ENCODE assay signal across 8 mouse cellular contexts in the genomic region with DNA sequence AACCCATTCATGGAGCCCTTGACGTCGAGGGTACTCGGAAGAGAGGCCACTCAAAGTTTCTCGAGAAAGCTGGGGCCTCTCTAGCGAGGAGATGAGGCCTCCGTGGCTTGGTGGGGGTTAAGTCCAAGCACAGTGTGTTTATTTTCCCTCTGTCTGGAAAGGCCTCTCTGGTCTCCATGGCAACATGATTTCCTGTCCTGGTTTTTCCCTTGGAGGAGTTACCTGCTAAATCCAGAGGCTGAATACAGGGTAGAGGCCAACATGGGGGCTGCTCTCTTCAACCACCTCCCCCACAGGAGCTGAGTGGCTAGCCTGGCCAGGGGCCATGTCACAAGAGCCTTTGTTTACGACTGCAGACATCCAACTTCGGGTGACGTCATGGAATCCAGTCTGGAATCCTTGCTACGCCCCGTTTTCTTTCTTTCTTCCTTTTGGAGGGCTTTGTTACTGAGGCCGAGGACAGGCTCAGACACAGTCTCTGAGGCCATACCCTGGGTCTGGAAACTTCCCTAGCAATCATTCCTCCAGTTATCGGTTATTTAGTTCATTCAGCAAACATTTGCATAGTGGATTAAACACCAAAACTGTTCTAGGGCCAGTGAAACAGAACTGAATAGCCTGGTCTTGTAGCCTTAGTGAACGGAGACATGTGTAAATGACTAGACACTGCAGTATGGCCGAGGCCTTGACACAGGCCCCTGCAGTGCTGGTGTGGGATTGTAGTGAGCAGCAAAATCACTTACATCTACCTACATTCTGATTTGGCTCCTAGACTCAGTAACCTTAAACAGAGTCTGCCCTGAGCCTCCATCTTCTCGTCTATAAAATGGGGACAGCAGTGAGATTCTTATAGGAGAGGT. TPM values are rescaled to one million over a fixed set of nuclear protein-coding genes. Genes with fewer than 3 reads are reported as not detected.
DNase-seq lines count a peak whose midpoint lies in the region; ATAC-seq and TF ChIP-seq lines count a peak whose summit lies in the region.

No protein-coding gene starts in this region.

- peak; percentile 90 for ATAC-seq in hindbrain, embryonic 16.5 days

- peak overlapping the region; percentile 22; the same call in 1 of the 2 replicates for H3K4me2 ChIP-seq in hindbrain, embryonic 16.5 days (ENCODE audit: low read length)

- H3K27me3 ChIP-seq in hindbrain, embryonic 16.5 days (replicated peaks; ENCODE audit: control insufficient read depth, insufficient read depth, low read length), result no peaks in the 10 kb centered on the region

- no peaks in the 10 kb centered on the region for H3K36me3 ChIP-seq in hindbrain, embryonic 16.5 days (ENCODE audit: control insufficient read depth, insufficient read depth, low read length)

- no peaks in the 10 kb centered on the region for H3K9me3 ChIP-seq in hindbrain, embryonic 16.5 days (ENCODE audit: control insufficient read depth, low read length)

- peak overlapping the region; percentile 33; the same call in 1 of the 2 replicates for H3K9ac ChIP-seq in hindbrain, embryonic 16.5 days (ENCODE audit: low read depth, low read length)

- WGBS in hindbrain, embryonic 16.5 days, result 14% methylated on average over 16 of the region's 16 CpGs

- peak overlapping the region; percentile 86 for H3K27ac ChIP-seq in gastrocnemius, adult 2 months
- H3K27ac ChIP-seq in hindbrain, embryonic 16.5 days (ENCODE audit: low read depth, low read length), result peak overlapping the region; percentile 81
- peak overlapping the region; percentile 82 for H3K27ac ChIP-seq in left cerebral cortex, adult 2 months

- intact Hi-C loops in gastrocnemius, adult 2 months (cut with DNase I), result no loop called here
- intact Hi-C loops in left cerebral cortex, adult 2 months (cut with DNase I), result loop anchor here (1.0 kb wide), 1 partner anchor 25 kb away; the partner anchor contains the start of gene Tnrc6a

- peak overlapping the region; percentile 11 for H3K4me3 ChIP-seq in gastrocnemius, adult 2 months
- H3K4me3 ChIP-seq in hindbrain, embryonic 16.5 days (ENCODE audit: low read length), result no peak overlapping the region
- no peak overlapping the region for H3K4me3 ChIP-seq in left cerebral cortex, adult 2 months

- no peak for TF ChIP-seq CTCF in gastrocnemius, adult 2 months (IDR thresholded peaks at IDR 0.05)
- TF ChIP-seq CTCF in left cerebral cortex, adult 2 months (IDR thresholded peaks at IDR 0.05), result no peak

- peaks cover 7% of the 10 kb centered on the region for H3K4me1 ChIP-seq in hindbrain, embryonic 16.5 days (ENCODE audit: control insufficient read depth, insufficient read depth, low read depth, low read length)

- peak; percentile 93 for DNase-seq in MN1 (ENCODE audit: low spot score)
- peak; percentile 33 to 37 for DNase-seq in cerebellum, postnatal 14 days
- DNase-seq in gastrocnemius, adult 2 months, result peak; percentile 80
- peak; percentile 55 for DNase-seq in left cerebral cortex, adult 2 months (ENCODE audit: extremely low spot score in 1 of 2, low spot score in 2 of 2)
- peak; percentile 91 for DNase-seq in lung, postnatal 25 days (ENCODE audit: low spot score)
- peak; percentile 52 for DNase-seq in right cerebral cortex, postnatal 14 days
- no peak for DNase-seq in spleen, adult 18-20 months

RNA-seq across cellular contexts. Expression of gene Tnrc6a, which starts 25.6 kb away (rescaled TPM):
- 10 to 100 TPM; 24.1 to 26.2 TPM for total RNA-seq in gastrocnemius, adult 2 months (2021)
- 37.3 and 38.8 TPM in 2 replicates for polyA plus RNA-seq in hindbrain, embryonic 16.5 days (2015; fragmentation: Nextera tagmentation; extraction: Ambion mirVana)
- 10 to 100 TPM; 59.6 to 62.4 TPM for total RNA-seq in left cerebral cortex, adult 2 months (2021)

Comparison
In these comparisons a context has a peak if more than half of its experiments do, and no peak if none do; other contexts are left out.
1. DNase-seq: peak in MN1 (single experiment), cerebellum, postnatal 14 days (2 of 2), gastrocnemius, adult 2 months (single experiment), left cerebral cortex, adult 2 months (2 of 2), lung, postnatal 25 days (single experiment) and right cerebral cortex, postnatal 14 days (single experiment); none in spleen, adult 18-20 months (0 of 2).
2. Peak in every context shown above with its lines, with median percentiles within 50 percentile points of each other: H3K27ac ChIP-seq.